9 mouse cellular contexts compared by ENCODE assay signal in genomic region chr12:52700697-52701191, GRCm38 (mm10). TPM values are rescaled to one million over a fixed set of nuclear protein-coding genes. Genes with fewer than 3 reads are reported as not detected.
A peak's percentile ranks its signal among the peaks of the same experiment; 100 is the strongest.
DNase-seq lines count a peak whose midpoint lies in the region; ATAC-seq and TF ChIP-seq lines count a peak whose summit lies in the region.
"Had no signal": no experiment of that assay in that cellular context is flagged by ENCODE, and none has a peak within 500 bp of the region (broad histone marks: within the 10 kb centered on the region; RNA-seq: fewer than 3 reads in every experiment).

No protein-coding gene starts in this region.

- WGBS in forebrain, postnatal 0 days: 2% methylated on average over 15 of the region's 15 CpGs
- WGBS in midbrain, embryonic 10.5 days: 25% methylated on average over 15 of the region's 15 CpGs

- H3K27me3 ChIP-seq in forebrain, postnatal 0 days (ENCODE audit: insufficient read depth, low read length): no peaks in the 10 kb centered on the region
- H3K27me3 ChIP-seq in midbrain, embryonic 10.5 days (ENCODE audit: low read depth, poor library complexity, severe bottlenecking): no peaks in the 10 kb centered on the region

- no peak for TF ChIP-seq CTCF in forebrain, postnatal 0 days (IDR thresholded peaks at IDR 0.05; ENCODE audit: low read depth)

- 0 out of 2 replicates have a peak, but pooled peaks cover under 1% of the 10 kb centered on the region for H3K36me3 ChIP-seq in forebrain, postnatal 0 days (ENCODE audit: insufficient read depth)
- peaks cover 2% of the 10 kb centered on the region for H3K36me3 ChIP-seq in midbrain, embryonic 10.5 days

- peak overlapping the region; percentile 59 for H3K4me3 ChIP-seq in forebrain, postnatal 0 days (ENCODE audit: low read depth, low read length)
- H3K4me3 ChIP-seq in midbrain, embryonic 10.5 days: peak overlapping the region; percentile 57
- H3K4me3 ChIP-seq: myocyte had no signal

- peak overlapping the region; percentile 61 for H3K4me2 ChIP-seq in forebrain, postnatal 0 days (ENCODE audit: low read depth)

- ATAC-seq in forebrain, postnatal 0 days: peak; percentile 32

- H3K27ac ChIP-seq in forebrain, postnatal 0 days (ENCODE audit: low read depth, low read length): peak overlapping the region; percentile 89
- peak overlapping the region; percentile 89 for H3K27ac ChIP-seq in midbrain, embryonic 10.5 days (replicated peaks)

- peak overlapping the region; percentile 59 for H3K9ac ChIP-seq in forebrain, postnatal 0 days

- peaks cover 9% of the 10 kb centered on the region for H3K4me1 ChIP-seq in forebrain, postnatal 0 days (ENCODE audit: insufficient read depth)
- H3K4me1 ChIP-seq in midbrain, embryonic 10.5 days: peaks cover 57% of the 10 kb centered on the region

- H3K9me3 ChIP-seq in forebrain, postnatal 0 days (ENCODE audit: low read length): no peaks in the 10 kb centered on the region
- no peaks in the 10 kb centered on the region for H3K9me3 ChIP-seq in midbrain, embryonic 10.5 days (replicated peaks)

- intact Hi-C loops in left cerebral cortex, postnatal 25 days (cut with DNase I): loop anchor here (2.0 to 10.0 kb wide), 4 partner anchors 80 to 194 kb away; no protein-coding TSS in a partner anchor
- intact Hi-C loops in left cerebral cortex, postnatal 10 days (cut with DNase I): loop anchor here (10.0 kb wide), 1 partner anchor 94 kb away; no protein-coding TSS in a partner anchor

- peak; percentile 46 to 47 for DNase-seq in left cerebral cortex, postnatal 25 days (ENCODE audit: low spot score in 2 of 2)
- DNase-seq in left cerebral cortex, postnatal 10 days (ENCODE audit: extremely low spot score in 1 of 2, low spot score in 2 of 2): no peak
- DNase-seq in cerebellum, adult 9-10 months: peak; percentile 60
- peak; percentile 67 for DNase-seq in forebrain, postnatal 0 days
- DNase-seq in midbrain, embryonic 10.5 days (ENCODE audit: low spot score): peak; percentile 45
- no peak for DNase-seq in adrenal gland, postnatal 36 days
- no peak for DNase-seq in thymus, postnatal 0 days (ENCODE audit: low spot score)
- DNase-seq in thymus, postnatal 14 days: no peak

RNA-seq across cellular contexts. Expression of gene Akap6, which starts 1.6 kb away (rescaled TPM):
- total RNA-seq in left cerebral cortex, postnatal 25 days (2021): 100 to 1,000 TPM; 170 to 176 TPM
- 100 to 1,000 TPM; 182 to 191 TPM for total RNA-seq in left cerebral cortex, postnatal 10 days (2021)
- 58.9 and 68.9 TPM in 2 replicates for total RNA-seq in forebrain, postnatal 0 days (2014; rRNA removed)
- 7.2 and 14.4 TPM in 2 replicates for polyA plus RNA-seq in forebrain, postnatal 0 days (2015; fragmentation: Nextera tagmentation; extraction: Ambion mirVana)
- polyA plus RNA-seq in midbrain, embryonic 10.5 days (2016; fragmentation: Nextera tagmentation; extraction: Ambion mirVana): 7.7 and 12.4 TPM in 2 replicates
- 1 to 10 TPM; 2.1 TPM for total RNA-seq in adrenal gland, postnatal 36 days (2021)
- 0.40 and 0.53 TPM in 2 replicates for polyA plus RNA-seq in thymus, postnatal 0 days (2015; fragmentation: Nextera tagmentation; extraction: Ambion mirVana)

Comparison
In these comparisons a context has a peak if more than half of its experiments do, and no peak if none do; other contexts are left out.
1. DNase-seq: peak in left cerebral cortex, postnatal 25 days (2 of 2), cerebellum, adult 9-10 months (single experiment), forebrain, postnatal 0 days (single experiment) and midbrain, embryonic 10.5 days (single experiment); none in left cerebral cortex, postnatal 10 days (0 of 2), adrenal gland, postnatal 36 days (0 of 2), thymus, postnatal 0 days (single experiment) and thymus, postnatal 14 days (single experiment).
2. RNA of gene Akap6, which starts 1.6 kb away (total RNA-seq): 182 to 191 TPM in left cerebral cortex, postnatal 10 days, 170 to 176 TPM in left cerebral cortex, postnatal 25 days and 58.9 to 68.9 TPM in forebrain, postnatal 0 days; 2.1 TPM in adrenal gland, postnatal 36 days; every median in the first group is over 10 times any median in the second.